Mouse (Mus musculus) kidney, embryonic 16.5 days (tissue): Measurements from ENCODE around the gene Lcn6. TPM values are rescaled to one million over a fixed set of nuclear protein-coding genes. Genes with fewer than 3 reads are reported as not detected.

Experiments
- ATAC-seq: fragments of 200-750 bp; cut with Nextera tagmentation; 2 replicates; pipeline ENCODE4 v1.8.0; 2017; ENCODE audit warnings: moderate TSS enrichment; ENCODE audit not compliant: low FRiP score, low TSS enrichment
- H3K27ac ChIP-seq: fragments of 300-500 bp; sonication (generic); 2 replicates; pipeline ENCODE4 v1.5.1; 2014; ENCODE audit warnings: low read length
- H3K27me3 ChIP-seq: fragments of 300-500 bp; sonication (generic); 2 replicates; pipeline ENCODE4 v1.6.1; 2014; ENCODE audit warnings: low read length, control low read depth, mixed read lengths; ENCODE audit not compliant: insufficient read depth
- H3K36me3 ChIP-seq: fragments of 300-500 bp; sonication (generic); 2 replicates; pipeline ENCODE4 v1.6.1; 2014; ENCODE audit warnings: low read length, control low read depth, mixed read lengths; ENCODE audit not compliant: insufficient read depth
- H3K4me1 ChIP-seq: fragments of 300-500 bp; sonication (generic); 2 replicates; pipeline ENCODE4 v1.6.1; 2014; ENCODE audit warnings: low read length, control low read depth, mixed read lengths; ENCODE audit not compliant: insufficient read depth
- H3K4me2 ChIP-seq: fragments of 300-500 bp; sonication (generic); replicated peaks from 2 replicates; pipeline ENCODE4 v1.6.1; 2014; ENCODE audit warnings: low read depth, low read length
- H3K4me3 ChIP-seq: fragments of 300-500 bp; sonication (generic); 2 replicates; pipeline ENCODE4 v1.5.1; 2014; ENCODE audit warnings: mild to moderate bottlenecking, low read length
- H3K9ac ChIP-seq: fragments of 300-500 bp; sonication (generic); replicated peaks from 2 replicates; pipeline ENCODE4 v1.6.1; 2014; ENCODE audit warnings: low read length
- H3K9me3 ChIP-seq: fragments of 300-500 bp; sonication (generic); 2 replicates; pipeline ENCODE4 v1.6.1; 2016; ENCODE audit warnings: low read length, control low read depth
- WGBS: fragments of 180-500 bp; shearing (Covaris S2); extraction: QIAGEN DNeasy Blood & Tissue Kit; methylation state at CpG from one replicate; pipeline ENCODE4 v1.1.7; 2014; 5-methylcytosine and 5-hydroxymethylcytosine counted together
- polyA plus RNA-seq: library from polyadenylated mRNA; unstranded; fragments of >200 nt; fragmentation: Nextera tagmentation; extraction: Ambion mirVana; gene quantifications from 2 replicates; pipeline ENCODE4 v1.2.1, GENCODE M21; 2015

Gene Lcn6
- polyA plus RNA-seq, 1 experiment from 2014 or later = not detected

- Histone ChIP-seq H3K9ac (no peak within 1 kb of the TSS), H3K9me3 (no peaks in the 10 kb centered on the region), H3K36me3 (no peaks in the 10 kb centered on the region), H3K4me2 (no peak within 1 kb of the TSS), H3K27me3 (no peaks in the 10 kb centered on the region), H3K4me3 (no peak within 1 kb of the TSS), H3K4me1 (no peaks in the 10 kb centered on the region), H3K27ac (no peak within 1 kb of the TSS)
- no peak for ATAC-seq
Observed at GRCm38 (mm10) chr2:25657652-25658051, 18.9 kb upstream of the Lcn6 start, which contains the start of gene Lcn5. Gene Lcn5 (plus strand): TSS chr2:25657952.

DNA sequence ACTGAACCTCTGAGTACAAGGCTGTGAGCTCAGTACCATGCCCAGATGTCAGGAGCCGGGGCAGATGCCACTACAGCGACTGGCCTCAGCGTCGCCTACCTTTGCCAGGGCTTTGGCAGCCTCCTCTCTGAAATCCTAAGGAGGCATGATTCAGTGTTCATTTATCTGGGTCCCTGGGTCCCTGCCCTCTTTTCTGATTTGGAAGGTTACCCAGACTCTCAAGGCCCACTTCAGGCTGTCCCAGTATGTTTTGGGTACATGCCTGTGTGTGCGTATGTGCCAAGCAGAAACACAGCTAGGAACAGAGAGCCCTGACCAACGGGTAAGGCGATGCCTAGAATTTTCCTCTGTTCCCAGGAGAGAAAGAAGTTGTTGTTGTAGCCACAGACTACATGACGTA is 16.3 kb upstream of the Lcn6 start:
- Histone ChIP-seq H3K27ac (no peak overlapping the region), H3K4me2 (no peak overlapping the region), H3K9me3 (no peaks in the 10 kb centered on the region), H3K4me3 (no peak overlapping the region), H3K27me3 (no peaks in the 10 kb centered on the region), H3K4me1 (no peaks in the 10 kb centered on the region), H3K9ac (no peak overlapping the region), H3K36me3 (no peaks in the 10 kb centered on the region)
- WGBS = 76% methylated on average over 8 of the region's 8 CpGs
- no peak for ATAC-seq

DNA sequence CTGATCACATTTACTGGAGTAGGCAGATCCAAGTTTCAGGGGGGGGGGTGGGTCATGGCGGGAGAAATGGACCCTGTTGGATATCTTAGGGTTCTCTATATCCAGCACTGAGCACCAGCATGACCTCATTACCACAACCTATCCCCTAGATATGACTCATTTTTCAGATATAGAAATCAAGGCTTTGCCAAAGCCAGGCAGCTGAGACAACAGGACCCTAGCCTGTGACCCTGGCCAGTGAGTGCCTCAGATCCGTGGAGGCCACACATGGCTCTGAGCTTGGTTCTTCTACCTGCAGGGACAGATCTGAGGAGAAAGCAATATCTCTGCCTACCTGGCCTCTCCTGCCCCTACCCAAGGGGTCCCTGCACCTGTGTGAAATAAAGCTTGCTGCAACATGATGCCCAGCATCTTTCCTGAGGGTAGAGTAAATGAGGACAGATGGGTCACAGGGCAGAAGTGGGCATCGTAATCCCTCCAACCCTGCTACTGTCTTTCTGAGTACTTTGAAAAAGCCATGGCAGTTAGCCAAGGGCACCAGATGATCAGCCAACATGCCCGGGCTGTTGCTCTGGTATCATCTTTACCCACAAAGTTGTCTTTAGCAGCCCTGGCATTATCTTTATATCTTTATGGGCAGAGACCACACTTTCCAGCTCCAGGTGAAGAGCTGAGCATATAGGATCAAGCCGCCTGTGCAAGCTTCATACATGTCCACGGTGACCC is 15.2 kb upstream of the Lcn6 start:
- Histone ChIP-seq H3K9me3 (no peaks in the 10 kb centered on the region), H3K4me1 (no peaks in the 10 kb centered on the region), H3K9ac (no peak overlapping the region), H3K27me3 (no peaks in the 10 kb centered on the region), H3K36me3 (no peaks in the 10 kb centered on the region), H3K27ac (no peak overlapping the region), H3K4me2 (no peak overlapping the region), H3K4me3 (no peak overlapping the region)
- ATAC-seq = no peak
- 83% methylated on average over 6 of the region's 6 CpGs for WGBS

DNA sequence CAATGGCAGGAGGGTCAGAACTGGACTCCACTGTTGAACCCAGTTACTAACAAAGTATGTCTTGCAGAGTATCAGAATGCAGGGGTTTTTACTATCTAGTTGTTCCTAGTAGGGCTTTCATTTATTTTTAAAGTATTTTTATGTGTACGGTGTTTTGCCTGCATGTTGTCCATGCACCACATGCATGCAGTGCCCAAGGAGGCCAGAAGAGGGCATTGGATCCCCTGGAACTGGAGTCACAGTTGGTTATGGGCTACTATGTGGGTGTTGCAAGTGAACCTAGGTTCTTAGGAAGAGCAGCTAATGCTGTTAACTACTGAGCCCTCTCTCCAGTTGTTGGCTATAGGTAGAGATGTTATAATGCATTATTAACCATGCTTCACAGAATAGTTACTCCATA is 13.1 kb upstream of the Lcn6 start:
- Histone ChIP-seq H3K4me3 (no peak overlapping the region), H3K9me3 (no peaks in the 10 kb centered on the region), H3K27ac (no peak overlapping the region), H3K27me3 (no peaks in the 10 kb centered on the region), H3K9ac (no peak overlapping the region), H3K4me2 (no peak overlapping the region), H3K36me3 (no peaks in the 10 kb centered on the region), H3K4me1 (no peaks in the 10 kb centered on the region)
- 43% methylated on average over 1 of the region's 1 CpGs for WGBS
- no peak for ATAC-seq

DNA sequence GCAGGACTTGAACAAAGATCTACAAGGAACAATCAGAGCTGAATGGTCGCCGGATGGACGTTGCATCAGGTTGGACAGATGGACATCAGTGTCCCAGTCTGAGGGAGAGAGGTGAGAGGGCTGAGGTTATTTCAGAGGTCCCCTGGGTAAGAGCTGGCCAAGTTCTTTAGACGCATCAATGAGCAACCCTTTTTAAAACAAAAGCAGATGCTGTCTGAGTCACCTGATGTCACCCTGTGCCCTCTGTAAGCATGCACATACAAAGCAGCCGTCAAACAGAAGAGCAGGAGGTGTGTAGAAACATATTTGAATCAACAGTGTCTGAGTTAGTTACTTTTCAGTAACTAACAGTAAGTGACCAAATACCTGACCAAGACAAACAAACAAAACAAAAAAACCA is 12.5 kb upstream of the Lcn6 start:
- Histone ChIP-seq H3K27ac (no peak overlapping the region), H3K9ac (no peak overlapping the region), H3K36me3 (no peaks in the 10 kb centered on the region), H3K4me2 (no peak overlapping the region), H3K4me1 (no peaks in the 10 kb centered on the region), H3K27me3 (no peaks in the 10 kb centered on the region), H3K9me3 (no peaks in the 10 kb centered on the region), H3K4me3 (no peak overlapping the region)
- ATAC-seq = no peak
- WGBS = 76% methylated on average over 5 of the region's 5 CpGs

DNA sequence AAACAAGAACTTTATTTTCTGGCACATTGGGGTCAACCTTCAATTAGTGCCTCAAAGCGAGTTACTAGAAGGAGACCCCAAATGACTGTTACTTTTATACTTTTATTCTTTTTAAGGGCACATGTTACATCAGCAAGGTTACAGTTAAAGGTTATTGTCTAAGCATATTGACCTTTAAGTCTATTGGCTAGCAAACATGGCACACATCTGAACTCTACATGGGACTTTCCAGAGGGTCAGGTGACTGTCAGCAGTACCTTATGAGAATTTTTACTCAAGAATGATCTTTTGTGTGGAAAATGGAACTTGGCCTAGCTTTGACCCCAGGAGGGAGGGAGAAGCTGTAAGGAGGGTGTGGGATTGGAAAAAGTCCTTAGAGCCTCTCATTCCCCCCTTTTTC is 10.1 kb upstream of the Lcn6 start:
- 66% methylated on average over 1 of the region's 1 CpGs for WGBS
- Histone ChIP-seq H3K9me3 (no peaks in the 10 kb centered on the region), H3K27ac (no peak overlapping the region), H3K4me3 (no peak overlapping the region), H3K27me3 (no peaks in the 10 kb centered on the region), H3K36me3 (no peaks in the 10 kb centered on the region), H3K9ac (no peak overlapping the region), H3K4me1 (no peaks in the 10 kb centered on the region), H3K4me2 (no peak overlapping the region)
- ATAC-seq = no peak

- no peak overlapping the region for H3K4me3 ChIP-seq
- H3K36me3 ChIP-seq = no peaks in the 10 kb centered on the region
- no peaks in the 10 kb centered on the region for H3K4me1 ChIP-seq
- H3K9me3 ChIP-seq = no peaks in the 10 kb centered on the region
- H3K9ac ChIP-seq = no peak overlapping the region
- H3K4me2 ChIP-seq = no peak overlapping the region
- ATAC-seq = no peak
- 89% methylated on average over 6 of the region's 6 CpGs for WGBS
- H3K27ac ChIP-seq = no peak overlapping the region
- H3K27me3 ChIP-seq = no peaks in the 10 kb centered on the region
Observed at GRCm38 (mm10) chr2:25679559-25679958, 3.0 kb downstream of the Lcn6 start.

DNA sequence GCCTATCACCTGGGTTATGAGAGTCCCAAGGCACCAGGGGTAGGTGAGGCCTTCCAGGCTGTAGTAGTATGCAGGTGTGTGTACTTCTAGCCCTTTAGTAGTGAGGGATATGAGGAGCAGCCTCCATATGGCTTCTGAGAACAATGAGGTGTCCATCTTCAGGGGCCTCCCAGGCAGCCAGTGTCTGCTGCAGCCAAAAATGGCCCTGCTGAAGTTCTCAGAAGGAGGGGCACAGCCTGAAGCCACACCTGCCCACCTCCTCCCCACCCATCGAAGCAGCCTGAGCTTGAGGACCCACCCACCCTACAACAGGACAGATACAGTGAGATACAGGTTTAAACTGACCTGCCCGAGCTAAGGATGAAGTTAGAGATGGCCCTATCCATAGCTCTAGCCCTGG is 5.8 kb downstream of the Lcn6 start, which contains the start of gene Lcn10:
Lcn10 (plus strand) TSS at position 301 of the 400 bp plus-strand sequence.
- Histone ChIP-seq H3K36me3 (no peaks in the 10 kb centered on the region), H3K4me2 (no peak within 1 kb of the TSS), H3K4me3 (no peak within 1 kb of the TSS), H3K9me3 (no peaks in the 10 kb centered on the region), H3K4me1 (no peaks in the 10 kb centered on the region), H3K27me3 (no peaks in the 10 kb centered on the region), H3K27ac (no peak within 1 kb of the TSS), H3K9ac (no peak within 1 kb of the TSS)
- WGBS = 63% methylated on average over 2 of the region's 2 CpGs
- no peak for ATAC-seq

- Histone ChIP-seq H3K27ac (no peak overlapping the region), H3K27me3 (no peaks in the 10 kb centered on the region), H3K4me1 (no peaks in the 10 kb centered on the region), H3K4me3 (no peak overlapping the region), H3K4me2 (no peak overlapping the region), H3K9me3 (no peaks in the 10 kb centered on the region), H3K9ac (no peak overlapping the region), H3K36me3 (no peaks in the 10 kb centered on the region)
- ATAC-seq = no peak
- 79% methylated on average over 4 of the region's 4 CpGs for WGBS
Observed at GRCm38 (mm10) chr2:25686941-25687340, 10.4 kb downstream of the Lcn6 start.

DNA sequence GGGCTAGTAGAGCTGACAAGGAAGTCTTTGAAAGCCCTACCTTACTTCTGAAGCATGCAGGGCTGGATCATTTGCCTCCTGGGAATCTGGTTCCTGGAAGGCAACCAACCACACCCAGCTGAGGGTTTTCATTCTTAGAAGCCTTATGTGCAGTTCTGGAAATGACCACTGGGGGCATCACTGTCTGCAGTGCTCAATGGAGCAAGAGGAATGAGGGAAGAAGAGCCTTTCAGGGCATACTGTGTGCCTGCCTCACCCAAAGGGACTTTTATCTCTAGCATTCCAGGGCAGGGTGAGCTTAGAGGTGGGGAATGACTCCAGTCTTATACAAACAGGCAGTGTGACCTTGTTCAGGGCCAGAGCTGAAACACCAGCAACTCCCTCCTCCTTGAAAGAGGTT is 18.0 kb downstream of the Lcn6 start:
- Histone ChIP-seq H3K27ac (no peak overlapping the region), H3K36me3 (no peaks in the 10 kb centered on the region), H3K4me3 (no peak overlapping the region), H3K4me2 (no peak overlapping the region), H3K9me3 (no peaks in the 10 kb centered on the region), H3K9ac (no peak overlapping the region), H3K27me3 (no peaks in the 10 kb centered on the region), H3K4me1 (no peaks in the 10 kb centered on the region)
- no peak for ATAC-seq
